Mouse (Mus musculus): ENCODE results near the gene Rit1.
A peak's percentile ranks its signal among the peaks of the same experiment; 100 is the strongest.
"Not testable (repeated sequence)": the region's sequence is repeated elsewhere in the genome, so short reads cannot be mapped to it uniquely, and the experiment has no call there.

Gene Rit1

GRCm38 (mm10) chr3:88738641-88739040 is 22.0 kb downstream of the Rit1 start:
- DNase-seq (ENCODE audit: low read depth, low spot score): peak; percentile 72

- DNase-seq (ENCODE audit: low read depth, low spot score): peak; percentile 27
Observed at GRCm38 (mm10) chr3:88740147-88740546, 23.5 kb downstream of the Rit1 start.

DNA sequence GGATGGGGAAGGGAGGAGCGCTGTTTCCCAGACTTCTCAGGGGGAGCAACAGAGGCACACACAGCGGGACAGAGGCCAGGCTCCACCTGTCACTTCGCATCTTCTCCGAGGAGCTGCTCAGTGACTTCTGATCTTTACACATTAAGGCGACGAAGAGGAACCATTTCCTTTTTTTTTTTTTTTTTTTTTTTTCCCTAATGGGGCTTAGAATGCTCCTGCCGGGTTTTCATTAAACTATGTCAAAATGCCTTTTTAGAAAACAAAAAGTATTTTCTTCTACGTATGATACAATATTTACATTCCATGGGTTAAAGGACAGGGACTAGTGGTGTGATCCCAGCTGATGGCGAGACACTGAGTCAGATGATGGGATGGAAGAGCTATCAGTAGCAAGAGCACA is 28.9 kb downstream of the Rit1 start:
- no peak for DNase-seq (ENCODE audit: low read depth, low spot score)

DNA sequence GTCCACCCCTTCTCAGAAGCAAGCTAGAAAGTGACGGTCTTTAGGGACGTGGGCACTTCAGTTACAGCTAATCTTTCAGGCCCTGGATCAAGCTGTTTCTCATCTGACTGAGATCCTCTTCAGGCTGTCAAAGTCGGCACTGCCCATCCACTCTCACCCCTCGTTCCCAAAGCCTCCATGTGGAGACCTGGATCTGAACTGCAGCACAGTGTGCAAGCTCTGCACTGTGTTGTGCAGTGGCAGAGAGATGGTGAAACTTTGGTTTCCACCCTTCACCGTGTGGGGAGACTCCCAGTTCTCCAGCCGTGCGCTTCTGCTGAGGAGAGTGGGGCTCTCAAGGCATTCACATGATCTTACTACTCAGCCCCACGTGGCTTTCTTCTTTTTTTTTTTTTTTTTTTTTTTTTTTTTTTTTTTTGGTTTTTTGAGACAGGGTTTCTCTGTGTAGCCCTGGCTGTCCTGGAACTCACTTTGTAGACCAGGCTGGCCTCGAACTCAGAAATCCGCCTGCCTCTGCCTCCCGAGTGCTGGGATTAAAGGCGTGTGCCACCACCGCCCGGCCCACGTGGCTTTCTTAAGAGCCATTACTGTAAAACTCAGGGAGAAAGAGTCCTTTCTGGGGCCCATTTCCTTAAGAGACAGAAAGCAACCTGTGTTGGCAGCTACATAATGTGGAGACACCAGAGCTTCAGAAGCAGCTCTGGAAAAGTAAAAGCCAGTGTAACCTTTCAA is 29.7 kb downstream of the Rit1 start:
- no peak for DNase-seq (ENCODE audit: low read depth, low spot score)

GRCm38 (mm10) chr3:88746871-88747231 is 30.2 kb downstream of the Rit1 start:
- DNase-seq (ENCODE audit: low read depth, low spot score): no peak

- DNase-seq (ENCODE audit: low read depth, low spot score): peak; percentile 59
Observed at GRCm38 (mm10) chr3:88754283-88754682, 37.6 kb downstream of the Rit1 start.

DNA sequence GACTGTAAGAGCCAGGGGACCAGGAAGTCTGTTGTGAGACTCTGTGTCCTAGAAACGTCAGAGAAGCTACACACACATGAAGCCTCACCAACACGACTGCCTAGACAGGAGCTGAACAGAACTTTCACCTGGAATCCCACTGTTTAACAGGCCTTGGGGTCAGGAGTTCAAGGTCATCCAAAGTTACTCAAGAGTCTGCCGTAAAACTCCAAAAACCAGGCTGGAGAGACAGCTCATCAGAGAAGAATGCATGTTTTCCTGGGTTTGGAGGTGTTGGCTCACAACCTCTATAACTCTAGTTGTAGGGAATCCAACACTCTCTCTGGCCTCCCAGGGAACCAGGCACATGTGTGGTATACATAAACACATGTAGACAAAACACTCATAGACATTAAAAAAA is 38.9 kb downstream of the Rit1 start:
- peak; percentile 78 for DNase-seq (ENCODE audit: low read depth, low spot score)

GRCm38 (mm10) chr3:88756276-88756675 is 39.6 kb downstream of the Rit1 start:
- no peak for DNase-seq (ENCODE audit: low read depth, low spot score)

GRCm38 (mm10) chr3:88758045-88758500 is 41.4 kb downstream of the Rit1 start:
- DNase-seq (ENCODE audit: low read depth, low spot score): peak; percentile 59

DNA sequence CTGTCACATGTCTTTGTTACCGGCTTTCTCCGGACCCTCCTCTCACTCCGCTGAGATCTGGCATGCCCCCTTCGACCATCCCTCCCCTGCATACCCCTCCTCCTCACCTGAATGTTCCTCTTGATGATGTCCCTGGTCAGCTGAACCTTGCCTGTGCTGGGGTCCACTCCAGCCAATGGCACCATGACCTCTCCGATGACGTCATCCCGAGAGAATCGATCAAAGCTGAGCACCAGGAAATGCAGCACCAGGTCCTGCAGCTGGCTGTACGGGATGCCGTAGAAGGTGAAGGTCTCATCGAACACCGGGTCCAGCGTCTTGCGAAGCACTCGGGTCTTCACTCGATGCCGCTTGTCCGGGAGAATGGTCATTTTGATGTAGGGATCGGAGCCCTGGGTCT is 45.0 kb downstream of the Rit1 start:
- no peak for DNase-seq (ENCODE audit: low read depth, low spot score)

DNA sequence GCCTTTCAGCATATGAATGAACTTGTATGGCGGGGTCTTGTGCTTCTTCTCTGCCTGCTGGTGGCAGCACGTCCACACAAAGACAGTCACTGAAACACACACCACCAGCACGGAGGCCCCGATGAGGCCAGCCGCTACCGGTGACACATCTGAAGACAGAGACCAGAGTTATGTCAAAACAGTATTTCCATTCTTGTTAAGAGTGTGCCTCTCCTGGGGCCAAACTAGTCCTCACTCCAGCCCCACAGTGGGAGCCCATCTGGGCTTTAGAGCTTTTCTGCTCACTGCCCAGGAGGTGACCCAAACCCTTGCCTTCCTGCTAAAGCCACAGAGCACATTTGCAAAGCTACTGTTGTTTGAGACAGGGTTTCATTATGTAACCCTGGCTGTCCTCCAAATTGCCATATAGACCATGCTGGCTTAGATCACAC is 45.8 kb downstream of the Rit1 start:
- DNase-seq (ENCODE audit: low read depth, low spot score): no peak

DNA sequence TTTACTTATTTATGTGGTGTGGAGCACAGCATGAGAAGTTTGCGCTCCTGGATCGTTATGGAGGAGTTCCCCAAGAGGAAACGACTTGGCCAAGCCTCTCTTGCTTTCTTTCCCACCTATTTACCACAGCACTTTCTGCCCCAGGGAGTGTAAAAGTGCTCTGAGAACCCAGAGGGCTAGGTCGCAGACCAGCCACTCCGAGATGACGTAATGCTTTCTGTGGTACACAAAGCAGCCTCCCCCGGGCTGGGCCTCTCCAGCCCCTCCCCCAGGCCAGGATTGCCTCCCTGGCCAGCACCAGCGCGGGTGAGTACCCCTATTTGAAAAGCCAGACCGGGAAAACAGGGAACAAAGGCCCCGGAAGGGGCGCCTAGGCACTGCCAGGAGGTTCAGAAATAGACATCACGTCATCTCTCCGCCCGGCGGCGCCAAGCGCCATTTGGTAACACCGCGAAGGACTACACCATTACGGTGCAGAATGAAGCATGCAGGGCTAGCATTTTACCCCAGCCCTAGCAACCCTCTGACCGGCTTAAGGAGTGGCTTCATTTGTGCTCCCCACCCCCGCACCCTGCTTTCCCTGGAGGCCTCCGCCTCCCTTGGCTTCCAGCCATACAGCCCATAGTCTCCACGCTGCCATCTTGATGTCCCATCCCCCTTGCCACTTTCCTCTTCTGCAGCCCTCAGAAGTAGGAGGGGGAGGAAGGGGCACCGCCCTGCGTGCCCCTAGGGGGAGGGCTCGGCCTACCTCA is 54.7 kb downstream of the Rit1 start:
- DNase-seq (ENCODE audit: low read depth, low spot score): not testable (repeated sequence)

GRCm38 (mm10) chr3:88771941-88772280 is 55.3 kb downstream of the Rit1 start:
- DNase-seq (ENCODE audit: low read depth, low spot score): not testable (repeated sequence)

DNA sequence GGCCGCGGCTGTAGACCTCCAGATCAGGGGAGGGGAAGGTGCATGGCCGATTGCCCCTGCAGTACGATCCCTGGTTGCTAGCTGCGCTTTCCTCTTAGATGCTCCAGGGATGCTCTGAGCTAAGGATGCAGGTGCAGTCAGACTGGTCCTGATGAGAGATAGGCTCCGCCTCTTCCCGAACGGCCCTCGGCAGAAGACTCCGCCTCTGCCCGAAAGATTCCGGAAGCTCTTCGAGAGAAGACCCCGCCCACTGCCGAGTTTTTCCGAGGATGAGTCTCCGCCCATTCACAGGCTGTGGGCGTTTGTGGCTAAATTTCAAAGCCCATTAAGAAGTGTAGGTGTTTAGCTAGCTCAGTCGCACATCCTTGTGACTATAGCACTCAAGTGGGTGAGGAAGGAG is 55.8 kb downstream of the Rit1 start:
- DNase-seq (ENCODE audit: low read depth, low spot score): not testable (repeated sequence)

- not testable (repeated sequence) for DNase-seq (ENCODE audit: low read depth, low spot score)
Observed at GRCm38 (mm10) chr3:88773163-88773562, 56.5 kb downstream of the Rit1 start.

- DNase-seq (ENCODE audit: low read depth, low spot score): peak; percentile 67
Observed at GRCm38 (mm10) chr3:88774939-88775841, 58.6 kb downstream of the Rit1 start, which contains the start of gene Syt11. TSS of gene Syt11 (minus strand) at chr3:88775164.

Measured in 3T3-L1 (cell line).